Mouse (Mus musculus) liver, adult 2 months (tissue): ENCODE results near the gene Atp5g2.
A peak's percentile ranks its signal among the peaks of the same experiment; 100 is the strongest.

Source experiments
- CTCF ChIP-seq: fragments of 200-500 bp; IDR thresholded peaks from 2 replicates; pipeline ENCODE4 v1.5.1; 2011; ENCODE audit warnings: low read depth, low read length, control low read depth
- POLR2A ChIP-seq: fragments of 200-500 bp; IDR thresholded peaks from 2 replicates; pipeline ENCODE4 v1.6.1; 2011; ENCODE audit warnings: low read length, control low read depth; ENCODE audit not compliant: insufficient read depth; ENCODE audit errors: extremely low read depth

DNA sequence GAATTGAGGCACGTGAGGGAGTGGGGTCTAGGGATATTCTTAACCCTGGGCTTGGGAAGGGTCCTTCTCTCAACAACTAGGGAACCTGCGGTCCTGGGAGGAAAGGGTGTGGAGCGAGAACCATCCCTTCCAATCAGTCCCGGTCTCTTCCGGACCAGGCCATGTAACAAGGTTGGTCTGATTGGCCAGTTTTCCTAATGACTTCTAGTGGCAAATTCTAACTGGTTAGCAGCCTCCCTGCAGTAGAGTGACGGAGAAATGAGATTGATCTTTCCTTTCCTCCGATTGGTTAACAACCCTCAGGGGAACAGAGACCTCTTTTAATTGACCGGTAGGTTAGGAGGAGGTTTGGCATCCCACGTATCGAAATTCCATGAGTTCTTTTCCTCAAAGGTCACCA, 1.4 kb upstream of the Atp5g2 start:
- TF ChIP-seq CTCF (no peak), POLR2A (0 out of 2 replicates have a peak, but pooled peaks have one; percentile 22)
